Comparison of ENCODE assay signal across 8 mouse cellular contexts in the genomic region with DNA sequence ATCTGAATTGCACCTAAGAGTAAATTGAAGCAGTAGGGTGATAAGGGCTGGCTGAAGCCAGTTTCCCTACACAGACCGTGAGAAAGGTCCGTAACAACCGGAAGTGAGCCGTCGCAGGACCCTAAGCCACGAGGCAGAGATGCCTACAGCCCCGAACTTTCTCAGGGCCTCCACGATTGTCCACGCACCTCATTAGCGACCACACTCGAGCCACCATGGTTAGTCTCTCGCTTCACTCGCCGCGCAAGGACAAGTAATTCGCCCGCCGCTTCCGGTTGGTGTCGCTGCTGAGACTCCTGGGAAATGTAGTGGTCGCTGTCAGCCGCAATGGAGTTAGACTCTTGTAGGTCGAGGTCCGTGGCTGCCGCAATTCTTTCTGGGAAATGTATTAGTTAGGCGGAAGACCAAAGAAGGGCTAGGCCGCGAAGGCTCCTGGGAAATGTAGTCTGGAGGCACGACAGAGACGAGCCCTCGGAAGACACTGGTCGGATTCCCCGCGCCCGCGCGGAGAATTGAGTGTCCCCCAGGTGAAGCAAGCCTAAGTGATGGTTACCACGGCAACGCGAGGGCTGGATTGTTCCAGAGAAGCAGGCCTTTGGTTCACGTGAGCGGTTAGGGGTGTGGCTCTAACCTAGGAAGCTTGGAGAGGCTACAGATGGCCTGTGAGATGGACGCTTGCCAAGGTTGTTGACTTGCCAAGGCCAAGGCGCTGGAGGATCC. TPM values are rescaled to one million over a fixed set of nuclear protein-coding genes. Genes with fewer than 3 reads are reported as not detected.
A peak's percentile ranks its signal among the peaks of the same experiment; 100 is the strongest.
DNase-seq lines count a peak whose midpoint lies in the region; ATAC-seq and TF ChIP-seq lines count a peak whose summit lies in the region.

Gene 2410015M20Rik (minus strand): TSS at position 320 of the 720 bp plus-strand sequence.

- H3K9me3 ChIP-seq in forebrain, embryonic 10.5 days, result no peaks in the 10 kb centered on the region
- H3K9me3 ChIP-seq in heart, embryonic 15.5 days (replicated peaks), result no peaks in the 10 kb centered on the region
- H3K9me3 ChIP-seq in liver, embryonic 14.5 days (ENCODE audit: control insufficient read depth, low read length), result no peaks in the 10 kb centered on the region
- no peaks in the 10 kb centered on the region for H3K9me3 ChIP-seq in neural tube, embryonic 11.5 days (ENCODE audit: control insufficient read depth, low read length)
- H3K9me3 ChIP-seq in stomach, postnatal 0 days (ENCODE audit: control insufficient read depth, low read length), result no peaks in the 10 kb centered on the region

- H3K9ac ChIP-seq in heart, embryonic 15.5 days, result peak within 1 kb of the TSS; percentile 73
- peak within 1 kb of the TSS; percentile 81 for H3K9ac ChIP-seq in liver, embryonic 14.5 days (replicated peaks)
- peak within 1 kb of the TSS; percentile 71 for H3K9ac ChIP-seq in neural tube, embryonic 11.5 days (ENCODE audit: low read length)
- peak within 1 kb of the TSS; percentile 80 for H3K9ac ChIP-seq in stomach, postnatal 0 days (ENCODE audit: low read length)

- peak within 1 kb of the TSS; percentile 78 for H3K4me2 ChIP-seq in heart, embryonic 15.5 days
- peak within 1 kb of the TSS; percentile 87 for H3K4me2 ChIP-seq in liver, embryonic 14.5 days (ENCODE audit: low read depth)
- peak within 1 kb of the TSS; percentile 65 for H3K4me2 ChIP-seq in neural tube, embryonic 11.5 days (ENCODE audit: low read depth)
- H3K4me2 ChIP-seq in stomach, postnatal 0 days (replicated peaks; ENCODE audit: low read depth), result peak within 1 kb of the TSS; percentile 76

- H3K4me3 ChIP-seq in forebrain, embryonic 10.5 days, result peak within 1 kb of the TSS; percentile 68
- peak within 1 kb of the TSS; percentile 71 for H3K4me3 ChIP-seq in heart, embryonic 15.5 days
- H3K4me3 ChIP-seq in liver, embryonic 14.5 days (ENCODE audit: insufficient read depth in 1 of 2, low read depth in 2 of 2, low read length in 2 of 2), result peak within 1 kb of the TSS; percentile 79
- peak within 1 kb of the TSS; percentile 47 for H3K4me3 ChIP-seq in neural tube, embryonic 11.5 days (ENCODE audit: low read depth, low read length)
- H3K4me3 ChIP-seq in stomach, postnatal 0 days (ENCODE audit: low read depth, low read length), result peak within 1 kb of the TSS; percentile 65

- H3K36me3 ChIP-seq in forebrain, embryonic 10.5 days (replicated peaks), result peaks cover 46% of the 10 kb centered on the region
- H3K36me3 ChIP-seq in heart, embryonic 15.5 days, result peaks cover 35% of the 10 kb centered on the region
- H3K36me3 ChIP-seq in liver, embryonic 14.5 days (replicated peaks; ENCODE audit: control insufficient read depth, insufficient read depth, low read depth), result peaks cover 32% of the 10 kb centered on the region
- H3K36me3 ChIP-seq in neural tube, embryonic 11.5 days (ENCODE audit: control insufficient read depth, insufficient read depth, low read length), result peaks cover 22% of the 10 kb centered on the region
- H3K36me3 ChIP-seq in stomach, postnatal 0 days (ENCODE audit: control insufficient read depth, insufficient read depth, low read length), result peaks cover 15% of the 10 kb centered on the region

- peak; percentile 91 for DNase-seq in CD8-positive naive resting alpha-beta T cell, adult 2 months (ENCODE audit: low read depth in 2 of 2, low spot score in 2 of 2)
- peak; percentile 96 for DNase-seq in c-Kit-positive CD71-negative TER-119-negative erythroid progenitor cells, embryonic 14.5 days (ENCODE audit: low read depth)
- DNase-seq in forebrain, embryonic 10.5 days (ENCODE audit: extremely low spot score, low spot score), result peak; percentile 95
- DNase-seq in kidney, postnatal 25 days, result peak; percentile 97 to 98
- DNase-seq in liver, embryonic 14.5 days (ENCODE audit: low read depth in 3 of 3, low spot score in 3 of 3), result peak; percentile 92 to 96 (median 95)
- peak; percentile 94 for DNase-seq in neural tube, embryonic 11.5 days (ENCODE audit: low spot score)
- peak; percentile 94 for DNase-seq in stomach, postnatal 0 days (ENCODE audit: low spot score)

- H3K27ac ChIP-seq in forebrain, embryonic 10.5 days, result peak within 1 kb of the TSS; percentile 85
- peak within 1 kb of the TSS; percentile 80 for H3K27ac ChIP-seq in heart, embryonic 15.5 days
- peak within 1 kb of the TSS; percentile 62 for H3K27ac ChIP-seq in liver, embryonic 14.5 days
- H3K27ac ChIP-seq in neural tube, embryonic 11.5 days (ENCODE audit: low read depth, low read length), result 0 out of 2 replicates have a peak within 1 kb of the TSS, but pooled peaks have one; percentile 49
- peak within 1 kb of the TSS; percentile 87 for H3K27ac ChIP-seq in stomach, postnatal 0 days (replicated peaks)

- no peak for TF ChIP-seq EP300 in liver, embryonic 14.5 days (IDR thresholded peaks at IDR 0.05; ENCODE audit: low read depth)
- no peak for TF ChIP-seq EP300 in stomach, postnatal 0 days (optimal IDR thresholded peaks at IDR 0.05)

- H3K4me1 ChIP-seq in forebrain, embryonic 10.5 days, result peaks cover 53% of the 10 kb centered on the region
- peaks cover 33% of the 10 kb centered on the region for H3K4me1 ChIP-seq in heart, embryonic 15.5 days (replicated peaks)
- H3K4me1 ChIP-seq in liver, embryonic 14.5 days (replicated peaks; ENCODE audit: control insufficient read depth in 2 of 2, insufficient read depth in 2 of 2, low read length in 1 of 2), result peaks cover 23 to 28% of the 10 kb centered on the region in 2 experiments
- H3K4me1 ChIP-seq in neural tube, embryonic 11.5 days (ENCODE audit: control insufficient read depth, insufficient read depth, low read length), result peaks cover 11% of the 10 kb centered on the region
- peaks cover 4% of the 10 kb centered on the region; the same call in 1 of the 2 replicates for H3K4me1 ChIP-seq in stomach, postnatal 0 days (replicated peaks; ENCODE audit: control insufficient read depth, insufficient read depth)

- no peaks in the 10 kb centered on the region for H3K27me3 ChIP-seq in forebrain, embryonic 10.5 days (ENCODE audit: poor library complexity, severe bottlenecking)
- no peaks in the 10 kb centered on the region for H3K27me3 ChIP-seq in heart, embryonic 15.5 days
- H3K27me3 ChIP-seq in liver, embryonic 14.5 days (ENCODE audit: control insufficient read depth, insufficient read depth, low read length), result no peaks in the 10 kb centered on the region
- no peaks in the 10 kb centered on the region for H3K27me3 ChIP-seq in neural tube, embryonic 11.5 days (ENCODE audit: control insufficient read depth, insufficient read depth, low read length)
- H3K27me3 ChIP-seq in stomach, postnatal 0 days (ENCODE audit: control insufficient read depth, insufficient read depth, low read length), result no peaks in the 10 kb centered on the region

- ATAC-seq in heart, embryonic 15.5 days (replicated peaks; ENCODE audit: insufficient number of reproducible peaks, insufficient read depth, low FRiP score, low read depth), result peak; percentile 84
- peak; percentile 80 for ATAC-seq in liver, embryonic 14.5 days (ENCODE audit: insufficient read depth)
- ATAC-seq in neural tube, embryonic 11.5 days (ENCODE audit: insufficient read depth, low FRiP score, low TSS enrichment), result peak; percentile 81
- ATAC-seq in stomach, postnatal 0 days (ENCODE audit: low FRiP score, low TSS enrichment), result peak; percentile 86

- peak; percentile 85 for TF ChIP-seq CTCF in liver, embryonic 14.5 days (IDR thresholded peaks at IDR 0.05; ENCODE audit: low read depth)
- peak; percentile 81 for TF ChIP-seq CTCF in stomach, postnatal 0 days (IDR thresholded peaks at IDR 0.05; ENCODE audit: low read depth)

- under 1% methylated on average over 44 of the region's 44 CpGs for WGBS in forebrain, embryonic 10.5 days
- WGBS in heart, embryonic 15.5 days, result under 1% methylated on average over 44 of the region's 44 CpGs
- under 1% methylated on average over 44 of the region's 44 CpGs for WGBS in liver, embryonic 14.5 days (ENCODE audit: insufficient replicate concordance)
- under 1% methylated on average over 44 of the region's 44 CpGs for WGBS in neural tube, embryonic 11.5 days
- under 1% methylated on average over 44 of the region's 44 CpGs for WGBS in stomach, postnatal 0 days

RNA-seq across cellular contexts. Expression of gene 2410015M20Rik, which starts in this region (rescaled TPM):
- polyA plus RNA-seq in forebrain, embryonic 10.5 days (2016; fragmentation: Nextera tagmentation; extraction: Ambion mirVana), result 192 and 193 TPM in 2 replicates
- 289 and 331 TPM in 2 replicates for polyA plus RNA-seq in heart, embryonic 15.5 days (2015; fragmentation: Nextera tagmentation; extraction: Ambion mirVana)
- polyA plus RNA-seq in liver, embryonic 14.5 days (2012; rRNA removed), result 53.4 and 84.4 TPM in 2 replicates
- polyA plus RNA-seq in liver, embryonic 14.5 days (2014; fragmentation: Nextera tagmentation; extraction: Ambion mirVana), result 183 and 186 TPM in 2 replicates
- polyA plus RNA-seq in neural tube, embryonic 11.5 days (2014; fragmentation: Nextera tagmentation; extraction: Ambion mirVana), result 178 and 203 TPM in 2 replicates
- 327 and 335 TPM in 2 replicates for polyA plus RNA-seq in stomach, postnatal 0 days (2015; fragmentation: Nextera tagmentation; extraction: Ambion mirVana)

Comparison
In these comparisons a context has a peak if more than half of its experiments do, and no peak if none do; other contexts are left out.
1. Peak in every context shown above with its lines: DNase-seq, ATAC-seq, H3K4me3 ChIP-seq and H3K27ac ChIP-seq.